Mouse (Mus musculus) small intestine, adult 2 months (tissue): Measurements from ENCODE around the gene Il31. TPM values are rescaled to one million over a fixed set of nuclear protein-coding genes. Genes with fewer than 3 reads are reported as not detected.

ENCODE experiments used
- H3K27ac ChIP-seq: fragments of 200-500 bp; 2 replicates; pipeline ENCODE4 v1.5.1; 2012; ENCODE audit warnings: low read depth, low read length, control low read depth, inconsistent platforms; ENCODE audit not compliant: insufficient read depth
- H3K27me3 ChIP-seq: fragments of 200-500 bp; 2 replicates; pipeline ENCODE4 v1.6.1; 2012; ENCODE audit warnings: mild to moderate bottlenecking, moderate library complexity, low read length, inconsistent platforms; ENCODE audit not compliant: control insufficient read depth, insufficient read depth
- H3K36me3 ChIP-seq: fragments of 200-500 bp; 2 replicates; pipeline ENCODE4 v1.6.1; 2012; ENCODE audit warnings: mild to moderate bottlenecking, low read length, control low read depth, inconsistent platforms; ENCODE audit not compliant: control insufficient read depth, insufficient read depth
- H3K4me1 ChIP-seq: fragments of 200-500 bp; 2 replicates; pipeline ENCODE4 v1.6.1; 2012; ENCODE audit warnings: low read length, inconsistent platforms, mixed read lengths; ENCODE audit not compliant: control insufficient read depth, insufficient read depth, insufficient read length
- H3K4me3 ChIP-seq: fragments of 200-500 bp; 2 replicates; pipeline ENCODE4 v1.5.1; 2012; ENCODE audit warnings: low read depth, mild to moderate bottlenecking, control low read depth, inconsistent platforms, low read length, moderate library complexity
- CTCF ChIP-seq: fragments of 200-500 bp; IDR thresholded peaks from 2 replicates; pipeline ENCODE4 v1.5.1; 2012; ENCODE audit warnings: low read depth, mild to moderate bottlenecking, control low read depth, inconsistent platforms, low read length, moderate library complexity, mixed read lengths; ENCODE audit not compliant: insufficient replicate concordance, insufficient read length; ENCODE audit errors: extremely low read depth
- POLR2A ChIP-seq: fragments of 200-500 bp; IDR thresholded peaks from 2 replicates; pipeline ENCODE4 v1.6.1; 2012; ENCODE audit warnings: low read depth, mild to moderate bottlenecking, control low read depth, inconsistent platforms, low read length, moderate library complexity
- WGBS: fragments of 180-500 bp; shearing (Covaris S2); methylation state at CpG from one replicate; pipeline ENCODE4 v1.1.7; 2018; 5-methylcytosine and 5-hydroxymethylcytosine counted together
- polyA plus RNA-seq: library from polyadenylated mRNA; depleted of rRNA; stranded (reverse); fragments of >200 nt; gene quantifications from 2 replicates; pipeline ENCODE4 v1.2.3, GENCODE M21; 2012; rRNA removed

Il31 gene
- polyA plus RNA-seq, 1 experiment, result not detected

DNA sequence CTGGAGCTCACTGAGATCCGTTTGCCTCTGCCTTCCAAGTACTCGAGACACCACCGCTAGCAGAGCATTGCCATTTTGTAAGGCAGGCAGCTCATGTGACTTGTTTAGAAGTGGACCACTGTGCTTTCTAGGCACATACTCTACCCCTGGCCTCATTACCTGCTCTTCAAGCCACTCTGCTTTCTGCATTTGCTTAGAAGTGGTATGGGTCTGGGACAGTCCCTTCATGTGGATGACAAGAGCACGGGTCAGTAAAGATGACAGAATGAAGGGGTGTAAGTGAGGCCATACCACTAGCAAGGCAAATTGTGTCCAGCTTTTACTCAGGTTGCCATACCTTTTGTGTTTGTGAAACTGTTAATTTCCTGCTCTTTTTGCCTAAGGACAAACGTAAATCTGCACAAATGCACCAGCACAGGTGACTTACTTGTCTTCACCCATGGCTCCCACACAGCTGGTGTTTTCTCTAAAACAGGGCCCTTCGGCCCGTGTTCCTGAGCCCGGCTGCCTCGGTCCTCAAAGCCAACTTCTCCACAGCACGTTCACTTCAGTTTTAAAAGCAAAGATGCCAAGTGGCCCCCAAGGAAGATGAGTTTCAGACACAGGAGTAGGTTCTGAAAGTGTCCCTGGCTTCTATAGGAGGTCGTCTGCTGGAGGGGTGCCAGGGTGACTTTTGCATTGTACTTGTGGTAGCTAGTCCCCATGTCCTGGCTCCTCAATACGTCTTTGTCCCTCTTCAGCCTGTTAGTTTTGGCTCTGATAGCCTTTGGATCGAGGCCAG is 57.6 kb downstream of the Il31 start:
- Histone ChIP-seq H3K27me3 (no peaks in the 10 kb centered on the region), H3K4me1 (peaks cover 18% of the 10 kb centered on the region; the same call in 1 of the 2 replicates), H3K27ac (no peak overlapping the region; the same call in 1 of the 2 replicates), H3K4me3 (no peak overlapping the region), H3K36me3 (no peaks in the 10 kb centered on the region; the same call in 1 of the 2 replicates)
- TF ChIP-seq CTCF (no peak), POLR2A (no peak)
- WGBS, result 32% methylated on average over 13 of the region's 13 CpGs

Other genes with a start within 250 kb of the Il31 start
- 0.25 and 0.27 TPM in 2 replicates for gene Wdr66, start 237.4 kb downstream of the Il31 start, polyA plus RNA-seq
- gene Bcl7a, start 145.7 kb downstream of the Il31 start, polyA plus RNA-seq, result 2.1 and 2.8 TPM in 2 replicates
- gene Mlxip, start 94.7 kb downstream of the Il31 start, polyA plus RNA-seq, result 25.3 and 39.7 TPM in 2 replicates
- not detected in 2 replicates for gene Lrrc43, start 184 bp downstream of the Il31 start, polyA plus RNA-seq
- gene B3gnt4, start 21.0 kb upstream of the Il31 start, polyA plus RNA-seq, result not detected in 2 replicates
- 16.8 and 25.6 TPM in 2 replicates for gene Diablo, start 34.7 kb upstream of the Il31 start, polyA plus RNA-seq
- gene Gm49027, start 36.0 kb upstream of the Il31 start, polyA plus RNA-seq, result 6.9 and 9.3 TPM in 2 replicates
- gene Vps33a, start 83.5 kb upstream of the Il31 start, polyA plus RNA-seq, result 4.6 and 7.8 TPM in 2 replicates
- gene Clip1, start 195.1 kb upstream of the Il31 start, polyA plus RNA-seq, result 4.4 and 4.5 TPM in 2 replicates
- gene Zcchc8, start 231.6 kb upstream of the Il31 start, polyA plus RNA-seq, result 10.2 and 19.2 TPM in 2 replicates